Mouse (Mus musculus) neutrophil, adult 5-6 weeks (primary cell): Measurements from ENCODE around the gene Crabp1. TPM values are rescaled to one million over a fixed set of nuclear protein-coding genes. Genes with fewer than 3 reads are reported as not detected.

ENCODE experiments used
- ATAC-seq: fragments of 151-379, 151-347 bp; 2 replicates; pipeline ENCODE4 v1.8.0; 2017; ENCODE audit warnings: mild to moderate bottlenecking, moderate TSS enrichment; ENCODE audit not compliant: insufficient number of reproducible peaks, poor library complexity, low FRiP score, severe bottlenecking; ENCODE audit errors: extremely low read depth
- total RNA-seq: library from RNA; stranded (forward); fragments of 200-1000 nt; gene quantifications from 2 replicates; pipeline ENCODE4 v1.2.3, GENCODE M21; 2017

The Crabp1 gene
- not detected in 2 replicates for total RNA-seq

- no peak for ATAC-seq
Measured at GRCm38 (mm10) chr9:54764561-54765217, at the start of gene Crabp1. Gene Crabp1, plus strand, starts transcription at chr9:54764748.

GRCm38 (mm10) chr9:54715776-54716175 lies 48.8 kb upstream of the Crabp1 start:
- no peak for ATAC-seq

- no peak for ATAC-seq
Measured at GRCm38 (mm10) chr9:54717527-54717926, 47.0 kb upstream of the Crabp1 start.

GRCm38 (mm10) chr9:54722156-54722555 lies 42.4 kb upstream of the Crabp1 start:
- no peak for ATAC-seq

DNA sequence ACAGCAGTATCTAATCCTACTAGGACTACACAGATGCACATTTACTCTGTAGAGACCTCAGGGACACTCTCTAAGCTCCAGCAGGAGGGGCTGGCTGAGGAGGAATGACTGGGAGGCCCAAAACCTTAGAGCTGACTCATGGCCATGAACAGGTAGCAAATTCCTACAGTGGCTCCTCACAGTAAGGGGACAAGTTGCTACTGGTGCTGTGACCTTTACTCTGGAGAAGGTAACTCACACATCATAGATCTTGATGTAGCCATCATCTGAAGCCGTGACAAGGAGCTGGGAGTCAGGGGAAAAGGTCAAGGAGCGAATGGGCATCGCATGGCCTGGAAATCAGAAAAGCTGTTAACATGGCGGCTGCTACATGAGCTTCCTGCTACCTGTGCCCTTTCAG lies 42.0 kb upstream of the Crabp1 start:
- no peak for ATAC-seq

GRCm38 (mm10) chr9:54726315-54726714 lies 38.2 kb upstream of the Crabp1 start:
- no peak for ATAC-seq

DNA sequence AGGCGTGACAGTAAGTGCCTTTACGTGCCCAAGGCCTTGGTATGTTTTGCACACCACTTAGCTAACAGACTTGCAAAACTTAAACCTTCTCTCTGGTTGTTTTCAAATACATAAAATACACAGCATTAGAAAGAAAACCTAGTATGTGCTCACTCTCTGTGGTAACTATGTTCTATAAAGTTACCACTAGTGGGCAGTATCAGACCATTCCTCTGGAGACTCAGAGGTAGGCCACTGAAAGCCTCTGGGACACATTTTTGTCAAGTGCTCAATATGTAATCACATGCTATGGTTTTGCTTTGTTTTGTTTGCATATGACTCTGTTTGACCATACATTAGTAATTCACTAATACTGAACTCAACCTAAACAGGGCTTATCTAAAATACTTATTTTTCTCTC lies 32.4 kb upstream of the Crabp1 start:
- ATAC-seq = 0 out of 2 replicates have a peak, but pooled peaks have one; percentile 28

DNA sequence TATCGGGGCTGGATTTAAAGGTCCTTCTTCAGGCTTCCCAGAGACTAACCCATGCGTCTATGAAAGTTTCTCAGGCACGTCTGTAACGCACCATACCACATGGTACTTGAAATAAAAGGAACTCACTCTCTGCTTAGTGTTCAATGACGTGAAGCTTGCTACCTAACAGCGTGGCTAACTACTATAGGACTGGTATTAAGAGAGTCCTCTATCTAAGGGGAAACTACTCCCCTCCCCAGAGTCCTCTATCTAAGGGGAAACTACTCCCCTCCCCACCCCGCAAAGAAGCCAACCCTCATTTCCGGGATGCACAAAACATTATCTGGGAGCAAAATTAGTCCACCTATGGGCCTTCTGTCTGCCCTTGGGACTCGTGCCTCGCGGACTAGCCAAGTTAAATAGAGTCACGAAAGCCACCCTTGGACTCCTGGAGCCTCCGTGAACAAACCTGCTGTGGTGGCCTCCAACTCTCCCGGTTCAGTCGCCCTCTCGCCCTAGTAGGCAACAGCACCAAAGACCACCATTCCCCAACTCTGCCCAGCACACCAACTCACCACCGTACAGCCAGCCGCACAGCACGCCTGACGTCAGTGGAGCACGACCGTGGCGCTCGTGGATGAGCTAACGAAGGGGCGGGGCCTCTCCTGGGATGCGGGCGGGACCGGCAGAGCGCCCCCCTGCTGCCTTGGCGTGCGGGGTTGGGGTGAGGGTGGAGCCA lies 30.5 kb upstream of the Crabp1 start, which contains the start of gene Wdr61:
Wdr61 (minus strand) TSS at position 599 of the 718 bp plus-strand sequence.
- ATAC-seq = peak; percentile 91

GRCm38 (mm10) chr9:54734639-54735252 lies 29.8 kb upstream of the Crabp1 start:
- no peak for ATAC-seq

DNA sequence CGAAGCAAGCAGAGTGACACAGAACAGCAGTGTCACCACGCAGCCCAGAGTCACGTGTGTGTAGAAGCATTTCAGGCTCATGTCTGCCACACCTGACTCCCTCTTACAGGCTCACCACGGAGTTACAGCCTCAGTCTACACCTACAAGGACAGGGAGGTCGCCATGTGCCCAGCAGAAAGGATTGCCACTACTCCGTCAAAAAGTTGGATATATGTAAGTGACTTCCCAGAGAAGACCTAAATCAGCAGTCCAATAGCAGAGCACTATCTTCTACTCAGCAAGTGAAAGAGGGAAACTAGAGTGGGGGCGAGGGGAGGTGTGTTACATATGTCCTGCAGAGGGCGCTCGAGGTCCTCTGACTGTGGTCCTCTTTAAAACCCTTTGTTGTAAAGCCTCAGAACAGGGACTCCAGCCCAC lies 28.3 kb upstream of the Crabp1 start:
- ATAC-seq = peak; percentile 48; the same call in 1 of the 2 replicates

DNA sequence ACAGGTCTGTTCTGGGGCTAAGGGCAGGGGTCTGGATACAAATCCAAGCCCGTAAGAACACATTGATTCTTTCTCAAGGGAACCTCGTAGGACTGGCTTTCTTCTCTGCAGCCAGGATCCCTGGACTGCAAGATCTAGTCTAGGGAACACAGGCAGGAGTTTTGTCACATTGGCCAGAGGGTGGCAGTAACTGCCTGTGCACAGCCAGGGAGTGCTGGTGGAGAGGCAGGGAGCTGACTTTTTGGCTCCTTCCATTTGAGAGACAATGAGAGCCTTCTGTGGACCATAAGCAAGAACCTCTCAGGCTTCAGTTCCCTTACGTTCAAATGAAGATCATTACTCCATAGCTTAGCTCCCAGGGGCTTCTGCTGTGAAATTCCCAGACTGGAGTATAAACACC lies 26.2 kb upstream of the Crabp1 start:
- no peak for ATAC-seq

- ATAC-seq = no peak
Measured at GRCm38 (mm10) chr9:54743891-54744290, 20.7 kb upstream of the Crabp1 start.

DNA sequence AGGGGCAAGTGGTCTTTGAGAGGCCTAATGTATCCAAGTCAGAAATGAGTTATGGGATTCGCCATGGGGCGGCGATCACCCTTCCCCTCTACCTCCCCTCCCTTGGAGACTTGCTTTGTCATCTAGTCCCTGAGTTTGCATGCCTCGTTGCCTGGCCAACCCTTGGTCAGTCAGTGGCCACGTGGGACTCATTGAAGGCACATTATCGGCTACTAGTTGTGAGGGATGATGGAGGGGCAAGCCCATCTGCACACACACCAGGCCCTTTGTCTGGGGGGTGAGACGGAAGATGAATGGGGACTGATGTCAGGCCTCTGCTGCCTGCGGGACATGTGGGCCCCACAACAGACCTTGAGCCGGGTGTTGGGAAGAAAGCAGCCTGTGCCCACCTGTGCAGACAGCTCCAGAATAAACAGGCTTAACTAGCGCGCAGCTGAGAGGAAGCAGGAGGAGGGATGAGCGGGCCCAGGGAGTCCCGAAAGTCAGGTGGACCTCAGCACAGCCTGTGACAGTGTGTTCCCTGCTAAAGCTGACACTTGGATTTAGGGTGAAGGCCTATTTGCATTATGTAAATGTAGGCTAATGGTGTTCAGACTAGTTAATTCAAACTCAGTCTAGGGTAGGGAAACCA lies 18.7 kb upstream of the Crabp1 start:
- no peak for ATAC-seq

DNA sequence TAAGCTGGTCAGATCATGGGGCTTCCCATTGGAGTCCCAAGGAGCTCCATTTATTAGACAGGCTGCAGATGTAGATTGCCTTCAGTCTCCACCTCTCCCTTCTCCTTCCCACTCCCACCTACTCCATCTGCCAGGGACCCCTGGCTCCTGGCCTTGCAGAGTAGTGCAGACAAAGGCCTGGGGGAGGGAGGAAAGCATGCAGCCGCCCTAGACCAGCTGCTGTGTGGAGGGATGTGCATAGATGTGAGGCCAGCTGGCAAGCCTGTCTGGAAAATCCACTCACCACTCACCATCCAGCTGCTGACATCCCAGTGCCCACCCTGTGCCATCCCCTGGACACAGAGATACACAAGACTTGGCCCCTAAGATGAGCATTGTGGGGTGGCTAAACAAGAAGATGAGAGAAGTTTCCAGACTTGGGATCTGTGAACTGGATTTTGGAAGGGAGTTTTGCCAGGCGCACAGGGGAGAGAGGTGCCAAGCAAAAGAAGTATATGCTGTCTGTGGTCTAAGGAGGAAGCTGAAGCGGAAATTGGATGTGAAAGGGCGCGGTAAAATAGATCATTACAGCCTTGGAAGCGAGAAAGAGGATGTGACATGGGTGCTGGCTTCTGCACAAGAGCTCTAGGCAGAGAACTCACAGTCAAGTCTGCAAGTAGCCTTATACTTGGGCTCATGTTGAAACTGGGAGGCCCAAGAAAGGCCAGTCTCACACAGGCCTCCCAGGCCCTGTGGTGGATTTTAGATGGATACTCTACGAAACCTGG lies 14.2 kb upstream of the Crabp1 start:
- no peak for ATAC-seq

GRCm38 (mm10) chr9:54751684-54752083 lies 12.9 kb upstream of the Crabp1 start:
- ATAC-seq = no peak

GRCm38 (mm10) chr9:54752201-54752943 lies 12.2 kb upstream of the Crabp1 start:
- no peak for ATAC-seq

GRCm38 (mm10) chr9:54752944-54753295 lies 11.6 kb upstream of the Crabp1 start:
- no peak for ATAC-seq

DNA sequence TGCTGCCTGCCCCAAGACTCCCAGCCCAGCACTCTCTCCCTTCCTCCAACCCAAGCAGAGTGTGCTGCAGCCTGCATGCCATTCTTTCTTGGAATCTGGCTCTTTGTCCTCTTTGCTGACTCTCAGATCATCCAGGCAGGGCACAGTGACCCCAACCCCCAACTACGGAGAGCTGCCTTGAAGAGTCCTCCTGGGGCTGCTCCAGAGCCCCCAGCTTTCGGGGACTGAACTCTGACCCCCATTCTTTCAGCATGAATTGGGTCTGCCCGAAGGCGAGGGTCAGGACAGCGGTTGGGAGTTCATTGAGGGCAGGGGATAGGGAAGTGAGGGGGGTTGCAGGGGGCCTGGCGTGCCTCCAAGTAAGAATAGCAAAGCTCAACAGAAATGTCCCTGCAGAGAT lies 5.0 kb upstream of the Crabp1 start:
- ATAC-seq = no peak
